Mouse (Mus musculus) limb, embryonic 11.5 days (tissue): ENCODE measurements around the gene Slc34a2. TPM values are rescaled to one million over a fixed set of nuclear protein-coding genes. Genes with fewer than 3 reads are reported as not detected.

Source experiments
- polyA plus RNA-seq: library from polyadenylated mRNA; unstranded; fragments of >200 nt; fragmentation: Nextera tagmentation; extraction: Ambion mirVana; gene quantifications from 2 replicates; pipeline ENCODE4 v1.2.1, GENCODE M21; 2014

Slc34a2 gene
- polyA plus RNA-seq, 1 experiment from 2014 or later, result not detected

Other genes with a start within 250 kb of the Slc34a2 start
- gene Anapc4, start 204.1 kb upstream of the Slc34a2 start, polyA plus RNA-seq, result 129 and 133 TPM in 2 replicates
- 1.2 and 1.5 TPM in 2 replicates for gene Sel1l3, start 175.8 kb downstream of the Slc34a2 start, polyA plus RNA-seq
- 58.1 and 59.0 TPM in 2 replicates for gene Smim20, start 229.0 kb downstream of the Slc34a2 start, polyA plus RNA-seq